Mouse (Mus musculus) layer of hippocampus, postnatal 10 days (tissue): ENCODE data around the gene Olfr1338. TPM values are rescaled to one million over a fixed set of nuclear protein-coding genes. Genes with fewer than 3 reads are reported as not detected.
A peak's percentile ranks its signal among the peaks of the same experiment; 100 is the strongest.
"Not testable (repeated sequence)": the region's sequence is repeated elsewhere in the genome, so short reads cannot be mapped to it uniquely, and the experiment has no call there.

Source experiments
- DNase-seq, 2 experiments: peaks; one replicate each; pipeline ENCODE4 v3.0.0; 2021; ENCODE audit warnings: low spot score in 2 of 2
- long read RNA-seq: library from polyadenylated mRNA; stranded (forward); transcript quantifications from one replicate; pipeline ENCODE4 v2.0.0, GENCODE M21; 2023
- total RNA-seq, 2 experiments: library from RNA; stranded (reverse); gene quantifications; 2 replicates each; pipeline ENCODE4 v1.2.3; 2021

Gene Olfr1338
- not detected for total RNA-seq
- long read RNA-seq, result 0 reads

- no peak for DNase-seq
Observed at GRCm38 (mm10) chr4:118758637-118759036, at the start of gene Olfr1338. TSS of gene Olfr1338 (minus strand) at chr4:118758737.

- DNase-seq, result not testable (repeated sequence)
Observed at GRCm38 (mm10) chr4:118792796-118793195, 34.3 kb upstream of the Olfr1338 start.

- DNase-seq, result no peak
Observed at GRCm38 (mm10) chr4:118782486-118782885, 23.9 kb upstream of the Olfr1338 start, which contains the start of gene Olfr1337. TSS of gene Olfr1337 (minus strand) at chr4:118782586.

GRCm38 (mm10) chr4:118741881-118742280 is 16.7 kb downstream of the Olfr1338 start:
- peak; percentile 7 to 11 for DNase-seq

- DNase-seq, result no peak
Observed at GRCm38 (mm10) chr4:118740988-118741698, 17.4 kb downstream of the Olfr1338 start.

- DNase-seq, result no peak
Observed at GRCm38 (mm10) chr4:118739574-118739973, 19.0 kb downstream of the Olfr1338 start.

GRCm38 (mm10) chr4:118731875-118732274 is 26.7 kb downstream of the Olfr1338 start, which contains the start of gene Olfr1339:
TSS of gene Olfr1339 (plus strand) at chr4:118732175.
- no peak for DNase-seq

GRCm38 (mm10) chr4:118721742-118722483 is 36.6 kb downstream of the Olfr1338 start:
- DNase-seq, result no peak

GRCm38 (mm10) chr4:118719838-118720237 is 38.7 kb downstream of the Olfr1338 start, which contains the start of gene Olfr1340:
TSS of gene Olfr1340 (plus strand) at chr4:118720138.
- DNase-seq, result no peak

GRCm38 (mm10) chr4:118711656-118712055 is 46.9 kb downstream of the Olfr1338 start:
- no peak for DNase-seq

GRCm38 (mm10) chr4:118708086-118708485 is 50.5 kb downstream of the Olfr1338 start:
- no peak for DNase-seq

- no peak for DNase-seq
Observed at GRCm38 (mm10) chr4:118703223-118703622, 55.3 kb downstream of the Olfr1338 start, which contains the start of gene Olfr1341. TSS of gene Olfr1341 (plus strand) at chr4:118703523.

Other genes starting within 250 kb of the Olfr1338 start
- gene 2610528J11Rik, start 231.7 kb downstream of the Olfr1338 start, total RNA-seq, result not detected
- gene Tmem125, start 214.7 kb downstream of the Olfr1338 start, total RNA-seq, result 1 to 10 TPM in 1 of 2 experiments, under 1 TPM in 1; 0.58 to 1.2 TPM
- 1 to 10 TPM in 1 of 2 experiments, under 1 TPM in 1; 0.80 to 1.0 TPM for gene Cfap57, start 138.0 kb downstream of the Olfr1338 start, total RNA-seq
- 10 to 100 TPM; 61.3 to 62.9 TPM for gene Ebna1bp2, start 137.9 kb downstream of the Olfr1338 start, total RNA-seq
- not detected for gene Olfr62, start 99.8 kb downstream of the Olfr1338 start, total RNA-seq
- gene Olfr1342, start 66.0 kb downstream of the Olfr1338 start, total RNA-seq, result not detected
- gene Olfr1341, start 55.2 kb downstream of the Olfr1338 start, total RNA-seq, result not detected
- gene Olfr1340, start 38.6 kb downstream of the Olfr1338 start, total RNA-seq, result not detected
- not detected for gene Olfr1339, start 26.6 kb downstream of the Olfr1338 start, total RNA-seq
- not detected for gene Olfr1337, start 23.8 kb upstream of the Olfr1338 start, total RNA-seq
- not detected for gene Olfr1335, start 51.2 kb upstream of the Olfr1338 start, total RNA-seq
- gene Olfr1333, start 77.5 kb upstream of the Olfr1338 start, total RNA-seq, result not detected
- not detected for gene Olfr1331, start 105.9 kb upstream of the Olfr1338 start, total RNA-seq
- gene Olfr1330, start 129.9 kb upstream of the Olfr1338 start, total RNA-seq, result not detected
- gene Olfr1329, start 158.7 kb upstream of the Olfr1338 start, total RNA-seq, result not detected
- gene Olfr1328, start 179.9 kb upstream of the Olfr1338 start, total RNA-seq, result not detected
- 1 to 10 TPM in 1 of 2 experiments, under 1 TPM in 1; 0.46 to 1.1 TPM for gene Lao1, start 202.8 kb upstream of the Olfr1338 start, total RNA-seq